Mouse (Mus musculus) mouse embryonic stem cell (cell line): Measurements from ENCODE around the gene Brinp1.
"Not testable (repeated sequence)": the region's sequence is repeated elsewhere in the genome, so short reads cannot be mapped to it uniquely, and the experiment has no call there.

ENCODE experiments used
- in situ Hi-C, 2 experiments: fragments of 300-500 bp; cut with MboI; formaldehyde crosslinking; loops; 1 replicate in 1 of 2; 3 replicates in 1 of 2; pipeline ENCODE4 v1.14.3; 2019 to 2020; ENCODE audit warnings: low sequenced_read_pairs in 2 of 2, low pct_unique_long_range_greater_than_20kb in 1 of 2, mixed read lengths in 1 of 2; ENCODE audit not compliant: unreplicated experiment in 1 of 2

Brinp1 gene

GRCm38 (mm10) chr4:68856868-68857267 is 97.3 kb downstream of the Brinp1 start:
- in situ Hi-C loops: no loop called here

DNA sequence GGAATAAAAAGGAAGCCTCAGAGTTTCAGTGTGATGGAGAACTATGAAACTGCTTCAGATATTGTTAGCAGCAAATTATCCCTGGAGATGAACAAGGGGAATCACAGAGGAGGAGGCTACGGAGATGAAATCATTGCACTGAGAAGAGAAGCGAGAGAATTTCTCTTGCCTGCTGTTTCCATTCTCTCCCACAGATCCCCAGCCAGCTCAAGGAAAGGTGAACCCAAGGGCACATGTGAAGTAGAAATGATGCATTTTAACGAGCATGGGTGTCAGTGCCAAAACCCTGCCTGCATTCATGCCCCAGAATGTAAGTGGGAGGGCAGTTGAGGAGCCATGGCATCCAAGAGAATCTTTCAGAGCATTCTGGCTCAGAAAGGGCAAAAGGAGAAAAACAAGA is 104.5 kb downstream of the Brinp1 start:
- in situ Hi-C loops: no loop called here

DNA sequence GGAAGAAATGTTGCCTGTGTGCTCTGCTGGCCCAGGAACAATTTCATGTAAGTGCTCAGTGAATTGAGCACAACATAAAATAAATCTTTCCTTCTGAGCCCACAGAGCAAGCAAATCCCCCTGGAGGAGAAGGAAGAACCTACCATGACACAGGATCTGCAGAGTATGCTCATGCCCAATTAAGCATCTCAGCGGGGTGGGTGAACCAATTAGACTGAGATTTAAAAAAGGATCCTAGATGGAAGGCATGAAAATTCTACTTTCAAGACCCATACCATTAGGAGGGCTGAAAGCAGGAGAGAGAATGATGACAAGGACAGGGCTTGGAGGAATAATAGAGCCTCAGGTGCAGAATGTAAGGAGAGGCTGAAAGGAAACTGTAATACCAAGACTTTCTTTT is 107.2 kb downstream of the Brinp1 start:
- in situ Hi-C loops: no loop called here

DNA sequence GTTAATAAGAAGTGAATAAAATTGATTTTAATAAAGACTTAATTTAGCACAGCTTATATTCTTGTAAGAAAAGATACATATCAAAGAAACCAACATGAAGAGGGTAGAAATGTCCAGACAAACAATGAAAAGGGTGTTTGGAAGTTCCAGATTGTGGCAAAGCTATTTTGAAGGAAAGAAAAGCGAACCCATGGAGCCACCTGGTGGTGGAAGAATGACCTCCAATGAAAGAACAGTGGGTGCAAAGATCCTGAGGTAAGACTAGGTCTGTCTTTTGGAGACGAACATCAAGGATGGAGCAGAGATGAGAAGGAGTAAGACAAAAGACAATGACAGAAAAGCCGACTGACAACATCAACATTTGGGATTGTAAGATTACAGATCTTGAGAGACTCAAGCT is 108.2 kb downstream of the Brinp1 start:
- in situ Hi-C loops: no loop called here

- in situ Hi-C loops: not testable (repeated sequence)
Measured at GRCm38 (mm10) chr4:68813997-68814396, 140.2 kb downstream of the Brinp1 start.

- in situ Hi-C loops: no loop called here
Measured at GRCm38 (mm10) chr4:68806502-68806901, 147.7 kb downstream of the Brinp1 start.

DNA sequence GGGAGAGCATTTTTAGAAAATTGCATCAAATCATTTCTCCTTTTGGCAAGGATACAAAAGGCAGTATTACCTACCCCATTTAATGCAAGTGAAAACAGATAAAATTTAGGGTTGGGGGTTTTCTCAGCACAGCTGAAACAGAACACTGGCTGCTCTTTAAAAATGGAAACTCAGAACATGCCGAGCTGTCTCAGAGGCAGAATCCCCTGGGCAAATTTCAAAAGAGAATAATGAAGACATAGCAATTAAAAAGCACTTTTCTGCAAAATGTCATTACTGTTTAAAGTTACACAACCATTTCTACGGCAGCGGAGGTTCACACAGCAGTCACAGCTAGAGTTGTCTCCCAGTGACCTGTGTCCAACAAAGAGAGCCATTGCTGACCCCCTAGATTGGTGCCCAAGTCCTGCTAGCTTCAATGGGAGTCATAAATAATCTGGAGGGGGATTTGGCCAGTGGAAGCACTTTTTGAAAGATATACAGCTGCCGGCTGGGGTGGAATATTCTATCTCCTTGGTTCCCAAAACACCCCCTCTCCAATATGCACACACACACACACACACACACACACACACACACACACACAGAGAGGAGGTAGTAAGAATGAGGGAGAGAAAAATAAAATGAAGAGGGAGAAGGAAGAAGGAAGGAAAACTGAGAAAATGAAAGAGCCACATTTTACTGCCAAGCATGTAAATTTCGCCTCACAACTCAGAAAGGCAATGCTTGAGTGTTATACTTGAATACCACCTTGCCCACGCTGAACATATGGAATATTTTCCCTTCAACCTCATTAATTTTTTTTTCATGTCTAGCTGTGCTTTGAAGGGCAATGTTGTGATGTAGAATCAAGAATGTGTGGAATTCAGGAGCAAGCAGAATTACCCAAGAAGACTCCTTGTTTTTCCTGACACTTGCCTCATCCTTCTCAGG is 152.0 kb downstream of the Brinp1 start:
- in situ Hi-C loops: no loop called here

- in situ Hi-C loops: no loop called here
Measured at GRCm38 (mm10) chr4:68790003-68790402, 164.2 kb downstream of the Brinp1 start.

- in situ Hi-C loops: no loop called here
Measured at GRCm38 (mm10) chr4:68788477-68788999, 165.7 kb downstream of the Brinp1 start.

GRCm38 (mm10) chr4:68787642-68788041 is 166.6 kb downstream of the Brinp1 start:
- in situ Hi-C loops: no loop called here

DNA sequence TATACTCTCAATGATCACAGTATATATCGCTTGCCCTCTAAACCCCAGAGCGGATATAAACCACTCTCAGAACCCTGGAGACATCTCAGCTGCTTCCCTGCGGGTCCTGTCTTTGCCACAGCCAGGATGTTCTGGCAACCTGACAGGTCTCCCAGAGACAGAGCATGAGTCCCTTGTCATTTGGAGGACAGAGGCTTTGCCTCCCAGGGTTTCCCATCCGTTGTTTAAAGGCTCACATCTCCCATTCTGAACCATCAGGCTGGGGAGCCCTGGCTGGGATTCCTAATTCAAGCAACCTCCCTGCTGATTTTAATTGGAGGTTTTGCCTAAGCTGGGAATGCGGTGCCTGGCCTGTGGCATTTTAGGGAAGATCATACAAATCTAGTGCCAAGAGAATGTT is 185.9 kb downstream of the Brinp1 start:
- in situ Hi-C loops: no loop called here

DNA sequence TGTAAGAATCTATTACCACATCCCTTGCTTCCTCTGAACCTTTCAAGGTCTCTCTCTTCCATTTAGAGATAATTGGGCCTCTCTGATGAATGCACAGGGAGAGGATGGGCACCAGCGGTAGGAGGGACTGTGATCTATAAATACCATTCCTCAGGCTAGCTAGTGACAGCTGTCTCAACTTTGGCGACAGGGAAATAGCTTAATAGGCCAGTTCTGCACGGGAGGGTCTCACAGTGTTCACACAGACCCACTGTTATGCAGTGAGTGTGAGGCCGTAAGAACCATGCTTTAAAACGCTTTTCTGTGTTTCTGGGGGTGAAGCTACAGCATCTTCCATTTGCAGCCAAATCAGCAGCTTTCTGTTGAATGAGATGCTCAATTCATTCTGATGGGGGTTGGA is 186.8 kb downstream of the Brinp1 start:
- in situ Hi-C loops: no loop called here

DNA sequence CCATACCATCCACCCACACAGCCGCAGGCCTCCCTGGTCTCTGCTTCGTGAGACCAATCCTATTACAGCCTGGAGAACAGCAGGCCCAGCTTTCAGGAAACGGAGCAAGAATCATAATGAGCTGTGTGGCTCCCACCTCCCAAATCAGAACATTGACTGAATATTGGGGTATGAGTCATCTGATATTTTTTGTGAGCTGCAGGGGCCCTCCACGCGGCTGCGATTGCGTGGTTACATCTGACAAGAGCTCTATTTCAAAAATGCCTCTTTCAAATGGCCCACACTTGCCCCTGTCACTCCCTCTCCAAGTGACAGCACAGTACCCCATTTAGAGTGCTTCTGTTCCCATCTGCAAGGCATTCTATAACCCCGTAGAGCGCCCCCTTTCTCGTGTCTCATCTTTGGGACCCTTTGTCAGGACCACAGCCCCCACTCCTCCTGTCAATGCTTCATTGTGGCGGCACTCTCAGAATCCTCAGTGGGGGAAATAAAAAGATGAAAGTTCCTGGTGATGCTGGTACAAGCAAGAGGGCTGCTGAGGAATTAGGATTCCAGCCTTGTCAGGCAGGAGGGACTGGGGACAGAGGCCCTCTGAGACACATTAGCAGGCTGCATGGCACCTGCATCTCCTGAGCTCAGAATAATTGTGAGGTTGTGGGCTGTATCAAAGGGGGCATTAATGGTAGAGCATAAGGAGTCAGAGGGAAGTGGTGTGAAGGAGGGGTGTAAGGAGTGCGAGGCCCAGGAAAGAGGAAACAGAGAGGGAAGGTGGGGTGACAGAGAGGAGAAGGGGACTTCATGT is 188.2 kb downstream of the Brinp1 start:
- in situ Hi-C loops: no loop called here

- in situ Hi-C loops: no loop called here
Measured at GRCm38 (mm10) chr4:68764937-68765336, 189.3 kb downstream of the Brinp1 start.

- in situ Hi-C loops: no loop called here
Measured at GRCm38 (mm10) chr4:68720983-68721382, 233.2 kb downstream of the Brinp1 start.
